24 mouse cellular contexts compared by ENCODE assay signal in genomic region chr17:26837546-26837985, GRCm38 (mm10). TPM values are rescaled to one million over a fixed set of nuclear protein-coding genes. Genes with fewer than 3 reads are reported as not detected.
DNase-seq lines count a peak whose midpoint lies in the region; ATAC-seq and TF ChIP-seq lines count a peak whose summit lies in the region.
"Had no signal": no experiment of that assay in that cellular context is flagged by ENCODE, and none has a peak within 500 bp of the region (broad histone marks: within the 10 kb centered on the region; RNA-seq: fewer than 3 reads in every experiment).

No protein-coding gene starts in this region.

- H3K4me1 ChIP-seq in heart, adult 2 months (ENCODE audit: control insufficient read depth, insufficient read depth, low read length) = no peaks in the 10 kb centered on the region
- H3K4me1 ChIP-seq in midbrain, embryonic 10.5 days = peaks cover 15% of the 10 kb centered on the region
- H3K4me1 ChIP-seq in midbrain, postnatal 0 days (ENCODE audit: insufficient read depth, low read length) = no peaks in the 10 kb centered on the region; the same call in 1 of the 2 replicates
- peaks cover 8% of the 10 kb centered on the region; the same call in 1 of the 2 replicates for H3K4me1 ChIP-seq in embryonic facial prominence, embryonic 14.5 days (ENCODE audit: control insufficient read depth, insufficient read depth, low read length)
- peaks cover 2% of the 10 kb centered on the region; the same call in 1 of the 2 replicates for H3K4me1 ChIP-seq in limb, embryonic 11.5 days (ENCODE audit: control insufficient read depth, insufficient read depth, low read length)

- 0 out of 2 replicates have a peak, but pooled peaks cover 3% of the 10 kb centered on the region for H3K79me2 ChIP-seq in heart, adult 2 months (replicated peaks; ENCODE audit: control insufficient read depth, insufficient read depth, low read length)

- ATAC-seq in midbrain, postnatal 0 days (ENCODE audit: low FRiP score) = no peak
- no peak for ATAC-seq in embryonic facial prominence, embryonic 14.5 days (ENCODE audit: low read depth)
- no peak for ATAC-seq in limb, embryonic 11.5 days (ENCODE audit: insufficient number of reproducible peaks, low FRiP score, low TSS enrichment, low read depth)

- no peaks in the 10 kb centered on the region for H3K36me3 ChIP-seq in heart, adult 2 months (ENCODE audit: control insufficient read depth, insufficient read depth, low read length)
- no peaks in the 10 kb centered on the region for H3K36me3 ChIP-seq in midbrain, embryonic 10.5 days
- H3K36me3 ChIP-seq in midbrain, postnatal 0 days (ENCODE audit: insufficient read depth, low read length) = no peaks in the 10 kb centered on the region
- no peaks in the 10 kb centered on the region for H3K36me3 ChIP-seq in embryonic facial prominence, embryonic 14.5 days (ENCODE audit: control insufficient read depth, insufficient read depth, low read length)
- no peaks in the 10 kb centered on the region for H3K36me3 ChIP-seq in limb, embryonic 11.5 days (ENCODE audit: control insufficient read depth, insufficient read depth, low read length)
- H3K36me3 ChIP-seq: forebrain, embryonic 12.5 days; lung, embryonic 15.5 days had no signal

- H3K9ac ChIP-seq in heart, adult 2 months (ENCODE audit: low read depth, low read length) = peak overlapping the region; percentile 82
- no peak overlapping the region for H3K9ac ChIP-seq in midbrain, postnatal 0 days (replicated peaks; ENCODE audit: low read length, poor library complexity, severe bottlenecking)
- H3K9ac ChIP-seq in embryonic facial prominence, embryonic 14.5 days (ENCODE audit: low read depth, low read length) = no peak overlapping the region
- no peak overlapping the region for H3K9ac ChIP-seq in limb, embryonic 11.5 days (ENCODE audit: low read length)
- H3K9ac ChIP-seq: forebrain, embryonic 12.5 days; liver, embryonic 14.5 days; lung, embryonic 15.5 days had no signal

- no peak for DNase-seq in heart, adult 2 months
- no peak for DNase-seq in heart, adult 9 months (ENCODE audit: low spot score in 2 of 2)
- DNase-seq in midbrain, embryonic 10.5 days (ENCODE audit: low spot score) = peak; percentile 39
- no peak for DNase-seq in midbrain, postnatal 0 days (ENCODE audit: low spot score)
- no peak for DNase-seq in embryonic facial prominence, embryonic 14.5 days (ENCODE audit: low spot score)
- DNase-seq in limb, embryonic 11.5 days (ENCODE audit: low spot score) = peak; percentile 48
- no peak for DNase-seq in adrenal gland, postnatal 25 days
- DNase-seq: adrenal gland, adult 2 months; B cell, adult 2 months; cerebellum, adult 9-11 months; gastrocnemius, postnatal 14 days; kidney, adult 18-20 months; kidney, postnatal 10 days; lung, postnatal 4 days; right cerebral cortex, postnatal 25 days had no signal

- WGBS in heart, adult 2 months = 27% methylated on average over 7 of the region's 7 CpGs
- WGBS in midbrain, embryonic 10.5 days = 1% methylated on average over 7 of the region's 7 CpGs
- 3% methylated on average over 7 of the region's 7 CpGs for WGBS in midbrain, postnatal 0 days
- WGBS in embryonic facial prominence, embryonic 14.5 days = 7% methylated on average over 7 of the region's 7 CpGs
- under 1% methylated on average over 7 of the region's 7 CpGs for WGBS in limb, embryonic 11.5 days

- peaks cover 13% of the 10 kb centered on the region for H3K27me3 ChIP-seq in heart, adult 2 months (ENCODE audit: control insufficient read depth, insufficient read depth, low read length)
- peaks cover 97% of the 10 kb centered on the region for H3K27me3 ChIP-seq in midbrain, embryonic 10.5 days (ENCODE audit: low read depth, poor library complexity, severe bottlenecking)
- H3K27me3 ChIP-seq in midbrain, postnatal 0 days (ENCODE audit: insufficient read depth, low read length) = peaks cover 94% of the 10 kb centered on the region
- H3K27me3 ChIP-seq in embryonic facial prominence, embryonic 14.5 days (replicated peaks; ENCODE audit: control insufficient read depth, insufficient read depth, low read length) = peaks cover 95% of the 10 kb centered on the region
- H3K27me3 ChIP-seq in limb, embryonic 11.5 days (ENCODE audit: control insufficient read depth, insufficient read depth, low read length) = peaks cover 92% of the 10 kb centered on the region

- no peak for TF ChIP-seq POLR2A in heart, adult 2 months (IDR thresholded peaks at IDR 0.05; ENCODE audit: insufficient read depth, low read depth, low read length)

- no peaks in the 10 kb centered on the region for H3K9me3 ChIP-seq in midbrain, embryonic 10.5 days (replicated peaks)
- H3K9me3 ChIP-seq in midbrain, postnatal 0 days (ENCODE audit: low read length) = no peaks in the 10 kb centered on the region
- no peaks in the 10 kb centered on the region for H3K9me3 ChIP-seq in embryonic facial prominence, embryonic 14.5 days (ENCODE audit: control insufficient read depth, low read length)
- H3K9me3 ChIP-seq in limb, embryonic 11.5 days (ENCODE audit: control insufficient read depth, low read length) = no peaks in the 10 kb centered on the region
- H3K9me3 ChIP-seq: forebrain, embryonic 12.5 days; lung, embryonic 15.5 days had no signal

- TF ChIP-seq CTCF in heart, adult 2 months (IDR thresholded peaks at IDR 0.05) = no peak
- no peak for TF ChIP-seq CTCF in midbrain, postnatal 0 days (IDR thresholded peaks at IDR 0.05)

- TF ChIP-seq EP300 in heart, adult 2 months (IDR thresholded peaks at IDR 0.05; ENCODE audit: insufficient read depth, low read depth, low read length) = no peak

- peak overlapping the region; percentile 33 for H3K4me3 ChIP-seq in heart, adult 2 months
- H3K4me3 ChIP-seq in midbrain, embryonic 10.5 days = no peak overlapping the region
- no peak overlapping the region for H3K4me3 ChIP-seq in midbrain, postnatal 0 days (ENCODE audit: low read depth, low read length)
- 0 out of 2 replicates have a peak overlapping the region, but pooled peaks have one; percentile 1 for H3K4me3 ChIP-seq in embryonic facial prominence, embryonic 14.5 days (ENCODE audit: low read depth, low read length)
- no peak overlapping the region for H3K4me3 ChIP-seq in limb, embryonic 11.5 days (ENCODE audit: low read depth, low read length)
- H3K4me3 ChIP-seq: forebrain, embryonic 12.5 days; lung, embryonic 15.5 days had no signal

- no peak overlapping the region for H3K4me2 ChIP-seq in midbrain, postnatal 0 days (ENCODE audit: low read depth, low read length, poor library complexity, severe bottlenecking)
- H3K4me2 ChIP-seq in embryonic facial prominence, embryonic 14.5 days (ENCODE audit: low read depth, low read length) = no peak overlapping the region
- H3K4me2 ChIP-seq in limb, embryonic 11.5 days (ENCODE audit: low read depth, severe bottlenecking) = no peak overlapping the region
- H3K4me2 ChIP-seq: forebrain, embryonic 12.5 days; lung, embryonic 15.5 days had no signal

- peak overlapping the region; percentile 45 for H3K27ac ChIP-seq in heart, adult 2 months
- H3K27ac ChIP-seq in midbrain, embryonic 10.5 days (replicated peaks) = no peak overlapping the region
- no peak overlapping the region for H3K27ac ChIP-seq in midbrain, postnatal 0 days (ENCODE audit: low read depth, low read length)
- H3K27ac ChIP-seq in embryonic facial prominence, embryonic 14.5 days (replicated peaks; ENCODE audit: low read depth, low read length) = no peak overlapping the region
- H3K27ac ChIP-seq in limb, embryonic 11.5 days (replicated peaks; ENCODE audit: low read depth, low read length) = no peak overlapping the region
- H3K27ac ChIP-seq: forebrain, embryonic 12.5 days; liver, embryonic 14.5 days; lung, embryonic 15.5 days had no signal

- intact Hi-C loops in heart, adult 2 months (cut with DNase I) = loop anchor here (5.0 kb wide), 1 partner anchor 40 kb away; no protein-coding TSS in a partner anchor

RNA-seq across cellular contexts. Expression of gene Nkx2-5, which starts 7.2 kb away (rescaled TPM):
- 10 to 100 TPM; 87.1 to 96.3 TPM for total RNA-seq in heart, adult 2 months (2021)
- polyA plus RNA-seq in heart, adult 2 months (2012; rRNA removed) = 72.6 and 104 TPM in 2 replicates
- not detected in 2 replicates for polyA plus RNA-seq in midbrain, embryonic 10.5 days (2016; fragmentation: Nextera tagmentation; extraction: Ambion mirVana)
- total RNA-seq in midbrain, postnatal 0 days (2014; rRNA removed) = not detected in 2 replicates
- polyA plus RNA-seq in midbrain, postnatal 0 days (2015; fragmentation: Nextera tagmentation; extraction: Ambion mirVana) = not detected in 2 replicates
- polyA plus RNA-seq in embryonic facial prominence, embryonic 14.5 days (2014; fragmentation: Nextera tagmentation; extraction: Ambion mirVana) = 7.4 and 7.9 TPM in 2 replicates
- polyA plus RNA-seq in limb, embryonic 11.5 days (2014; fragmentation: Nextera tagmentation; extraction: Ambion mirVana) = 0.16 TPM in 1 of 2 replicates, not detected in the other
- total RNA-seq in adrenal gland, postnatal 25 days (2021) = not detected in 2 replicates
- total RNA-seq: adrenal gland, adult 2 months; gastrocnemius, postnatal 14 days; hematopoietic stem cell, adult 5-6 weeks; layer of hippocampus, adult 18-20 months; layer of hippocampus, postnatal 25 days; left cerebral cortex, postnatal 10 days had no signal
- polyA plus RNA-seq: cortical plate, adult 2 months; forebrain, embryonic 12.5 days; liver, embryonic 14.5 days; neural tube, embryonic 14.5 days had no signal

RNA-seq across cellular contexts. Expression of gene Bnip1, which starts 56.7 kb away (rescaled TPM):
- 10 to 100 TPM; 28.5 to 28.8 TPM for total RNA-seq in heart, adult 2 months (2021)
- polyA plus RNA-seq in heart, adult 2 months (2012; rRNA removed) = 23.7 and 28.8 TPM in 2 replicates
- polyA plus RNA-seq in midbrain, embryonic 10.5 days (2016; fragmentation: Nextera tagmentation; extraction: Ambion mirVana) = 46.4 and 48.9 TPM in 2 replicates
- 48.2 and 56.8 TPM in 2 replicates for total RNA-seq in midbrain, postnatal 0 days (2014; rRNA removed)
- 53.4 and 53.7 TPM in 2 replicates for polyA plus RNA-seq in midbrain, postnatal 0 days (2015; fragmentation: Nextera tagmentation; extraction: Ambion mirVana)
- polyA plus RNA-seq in embryonic facial prominence, embryonic 14.5 days (2014; fragmentation: Nextera tagmentation; extraction: Ambion mirVana) = 38.4 and 40.7 TPM in 2 replicates
- polyA plus RNA-seq in limb, embryonic 11.5 days (2014; fragmentation: Nextera tagmentation; extraction: Ambion mirVana) = 51.2 and 51.5 TPM in 2 replicates
- total RNA-seq in adrenal gland, postnatal 25 days (2021) = 27.8 and 30.6 TPM in 2 replicates

Comparison
In these comparisons a context has a peak if more than half of its experiments do, and no peak if none do; other contexts are left out.
1. DNase-seq: peak in midbrain, embryonic 10.5 days (single experiment) and limb, embryonic 11.5 days (single experiment); none in heart, adult 2 months (0 of 2), heart, adult 9 months (0 of 2), midbrain, postnatal 0 days (single experiment), embryonic facial prominence, embryonic 14.5 days (single experiment) and adrenal gland, postnatal 25 days (single experiment).
2. H3K4me3 ChIP-seq: peak in heart, adult 2 months (single experiment) and embryonic facial prominence, embryonic 14.5 days (single experiment); none in midbrain, embryonic 10.5 days (single experiment), midbrain, postnatal 0 days (single experiment) and limb, embryonic 11.5 days (single experiment).